Mouse (Mus musculus) spleen, adult 2 months (tissue): ENCODE data around the gene Spata13.

ENCODE experiments used
- CTCF ChIP-seq: fragments of 200-500 bp; IDR thresholded peaks from 2 replicates; pipeline ENCODE4 v1.5.1; 2011; ENCODE audit warnings: mild to moderate bottlenecking, inconsistent platforms; ENCODE audit not compliant: insufficient read depth, insufficient read length, insufficient replicate concordance; ENCODE audit errors: extremely low read depth
- POLR2A ChIP-seq: fragments of 200-500 bp; IDR thresholded peaks from 2 replicates; pipeline ENCODE4 v1.6.1; 2011; ENCODE audit warnings: low read depth, low read length, inconsistent platforms

DNA sequence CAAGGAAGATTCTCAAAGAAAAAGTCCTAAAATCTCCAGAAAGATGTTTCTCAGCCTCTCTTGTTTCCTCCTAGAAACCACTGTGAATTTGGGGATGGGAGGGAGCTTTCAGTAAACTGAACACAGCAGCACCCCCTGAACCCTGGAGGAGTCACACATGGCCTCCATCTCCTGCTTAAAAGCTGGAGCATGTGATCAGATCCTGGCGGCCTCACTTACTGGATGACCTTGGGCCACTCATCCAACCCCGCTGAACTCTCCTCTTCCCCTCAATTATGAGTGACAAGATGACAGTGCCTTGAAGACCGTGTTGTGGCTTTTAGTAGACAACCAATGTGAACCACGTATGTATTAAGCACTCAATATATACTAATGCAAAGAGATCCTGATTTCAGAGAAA, 2.8 kb upstream of the Spata13 start:
- TF ChIP-seq CTCF = no peak
- TF ChIP-seq POLR2A = no peak
